Mouse (Mus musculus) heart, postnatal 0 days (tissue): ENCODE measurements around the gene Trim69.
A peak's percentile ranks its signal among the peaks of the same experiment; 100 is the strongest.

Experiments used
- CTCF ChIP-seq: IDR thresholded peaks from 2 replicates; pipeline ENCODE4 v1.5.1; 2016; ENCODE audit warnings: antibody characterized with exemption, control low read depth, low read depth
- EP300 ChIP-seq: IDR thresholded peaks from 2 replicates; pipeline ENCODE4 v1.6.1; 2016; ENCODE audit warnings: antibody characterized with exemption, low read depth

DNA sequence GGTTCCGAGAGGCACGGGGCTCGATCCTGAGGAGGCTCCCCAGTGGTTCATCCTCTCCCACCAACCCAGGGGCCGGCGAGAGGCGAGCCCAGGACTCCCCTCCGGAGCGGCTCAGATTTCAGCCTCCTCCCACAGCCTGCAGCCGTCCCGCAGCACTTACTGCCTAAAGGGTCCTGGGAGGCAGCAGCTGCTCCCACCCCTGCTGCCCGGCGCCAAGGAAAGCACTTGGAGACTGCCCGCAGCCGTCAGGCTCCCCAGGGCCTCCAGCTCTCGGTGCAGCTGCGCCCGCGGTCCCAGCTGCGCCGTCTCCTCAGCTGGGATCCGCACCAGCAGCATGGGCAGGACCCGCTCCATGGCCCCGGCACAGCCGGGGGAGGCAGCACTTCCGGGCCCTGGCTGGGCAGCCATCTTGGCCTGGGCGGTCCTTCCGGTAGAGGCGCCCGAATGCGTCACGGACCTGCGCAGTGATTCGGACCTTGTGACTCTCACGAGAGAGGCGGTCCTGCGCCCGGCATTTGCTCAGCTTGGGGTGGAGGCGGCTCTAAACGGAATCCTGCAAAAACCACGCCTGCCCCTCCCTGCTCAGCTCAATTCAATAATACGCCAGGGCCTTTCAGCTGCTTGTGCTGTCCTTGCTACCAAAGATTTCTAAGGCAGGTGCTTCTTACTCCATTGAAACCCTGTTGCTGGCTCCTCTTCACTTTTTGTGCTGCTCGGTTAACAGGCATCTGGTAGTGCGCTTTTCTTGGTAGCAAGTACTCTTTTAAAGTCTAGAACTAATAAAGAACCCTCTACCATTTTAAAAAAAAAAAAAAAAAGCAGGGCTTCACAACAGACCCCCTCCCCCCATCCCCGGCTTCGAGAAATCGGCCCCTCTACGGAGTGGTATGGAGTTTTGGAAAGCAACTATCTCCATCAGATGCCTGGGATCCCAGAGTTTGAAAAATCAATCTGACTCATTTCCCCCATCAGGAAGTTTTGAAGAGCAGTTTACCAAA is 42.2 kb upstream of the Trim69 start, which contains the start of gene Spg11:
- TF ChIP-seq CTCF (no peak; the same call in 1 of the 2 replicates), EP300 (peak; percentile 94)
